Mouse (Mus musculus) thymus, adult 2 months (tissue): ENCODE data around the gene Miga2.

Source experiments
- CTCF ChIP-seq: fragments of 200-500 bp; IDR thresholded peaks from 2 replicates; pipeline ENCODE4 v1.5.1; 2012; ENCODE audit warnings: mild to moderate bottlenecking, control low read depth, low read length, moderate library complexity, borderline replicate concordance; ENCODE audit not compliant: control insufficient read depth, poor library complexity, insufficient read depth; ENCODE audit errors: extremely low read depth
- POLR2A ChIP-seq: fragments of 200-500 bp; IDR thresholded peaks from 2 replicates; pipeline ENCODE4 v1.6.1; 2012; ENCODE audit warnings: mild to moderate bottlenecking, low read length, control low read depth, moderate library complexity; ENCODE audit not compliant: control insufficient read depth, poor library complexity, insufficient read depth; ENCODE audit errors: extremely low read depth

DNA sequence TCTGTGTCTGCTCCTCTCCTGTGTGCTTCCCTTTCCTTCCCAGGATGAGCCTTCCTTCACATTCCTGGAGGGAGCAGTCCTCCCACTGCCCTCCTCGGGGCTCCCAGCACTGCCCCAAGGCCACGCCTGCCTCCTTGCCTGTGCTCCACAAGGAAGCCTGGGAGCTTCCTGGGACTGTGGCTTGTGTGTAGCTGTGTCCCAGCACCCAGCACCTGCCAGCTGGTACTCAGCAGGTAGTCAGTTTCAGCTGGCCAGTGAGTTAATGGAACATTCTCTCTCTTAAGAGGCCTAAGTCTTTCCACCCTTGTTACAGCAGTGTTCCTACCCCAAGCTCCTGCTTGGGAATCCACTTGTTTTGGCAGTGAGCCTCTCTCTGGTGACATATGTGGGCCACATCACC is 38.8 kb downstream of the Miga2 start:
- TF ChIP-seq CTCF, result no peak
- no peak for TF ChIP-seq POLR2A
